Mouse (Mus musculus) neural tube, embryonic 12.5 days (tissue): ENCODE results near the gene Cspg4. TPM values are rescaled to one million over a fixed set of nuclear protein-coding genes. Genes with fewer than 3 reads are reported as not detected.
A peak's percentile ranks its signal among the peaks of the same experiment; 100 is the strongest.
"Not testable (repeated sequence)": the region's sequence is repeated elsewhere in the genome, so short reads cannot be mapped to it uniquely, and the experiment has no call there.

Source experiments
- ATAC-seq: fragments of 200-750 bp; cut with Nextera tagmentation; 2 replicates; pipeline ENCODE4 v1.8.0; 2017; ENCODE audit warnings: low read depth, mild to moderate bottlenecking, moderate TSS enrichment, moderate library complexity; ENCODE audit not compliant: low FRiP score
- H3K27ac ChIP-seq: fragments of 300-500 bp; sonication (generic); 2 replicates; pipeline ENCODE4 v1.5.1; 2016
- H3K27me3 ChIP-seq: fragments of 300-500 bp; sonication (generic); replicated peaks from 2 replicates; pipeline ENCODE4 v1.6.1; 2016; ENCODE audit warnings: mild to moderate bottlenecking
- H3K36me3 ChIP-seq: fragments of 300-500 bp; sonication (generic); 2 replicates; pipeline ENCODE4 v1.6.1; 2016; ENCODE audit warnings: mild to moderate bottlenecking
- H3K4me1 ChIP-seq: fragments of 300-500 bp; sonication (generic); 2 replicates; pipeline ENCODE4 v1.6.1; 2016
- H3K4me2 ChIP-seq: fragments of 300-500 bp; sonication (generic); replicated peaks from 2 replicates; pipeline ENCODE4 v1.6.1; 2016; ENCODE audit warnings: mild to moderate bottlenecking
- H3K4me3 ChIP-seq: fragments of 300-500 bp; sonication (generic); 2 replicates; pipeline ENCODE4 v1.5.1; 2016
- H3K9ac ChIP-seq: fragments of 300-500 bp; sonication (generic); 2 replicates; pipeline ENCODE4 v1.6.1; 2016; ENCODE audit warnings: mild to moderate bottlenecking
- H3K9me3 ChIP-seq: fragments of 300-500 bp; sonication (generic); 2 replicates; pipeline ENCODE4 v1.6.1; 2016; ENCODE audit warnings: mild to moderate bottlenecking
- WGBS: fragments of 180-500 bp; shearing (Covaris S2); methylation state at CpG from one replicate; pipeline ENCODE4 v1.1.7; 2016; 5-methylcytosine and 5-hydroxymethylcytosine counted together
- polyA plus RNA-seq: library from polyadenylated mRNA; unstranded; fragments of >200 nt; fragmentation: Nextera tagmentation; extraction: Ambion mirVana; gene quantifications from 2 replicates; pipeline ENCODE4 v1.2.1, GENCODE M21; 2016

Cspg4 gene
- polyA plus RNA-seq, 1 experiment from 2014 or later = 5.3 TPM

DNA sequence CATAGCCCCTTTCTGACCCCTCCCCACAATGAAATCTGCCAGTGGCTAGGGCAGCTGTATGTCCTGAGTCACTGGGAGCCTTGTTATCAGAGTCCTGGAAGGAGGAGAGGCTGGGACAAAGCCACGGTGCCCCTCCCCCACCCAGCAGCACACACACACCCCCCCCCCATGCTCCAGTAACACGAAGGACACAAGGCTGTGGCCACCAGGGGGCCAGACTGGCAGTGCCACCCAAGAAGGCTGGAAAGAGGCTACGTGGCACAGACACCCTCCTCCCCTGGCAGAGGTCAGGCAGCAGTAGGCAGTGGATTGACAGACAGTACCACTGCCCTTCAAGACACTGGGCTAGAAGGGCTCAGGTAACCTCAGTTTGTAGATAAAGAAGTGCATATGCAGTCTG, 29.2 kb downstream of the Cspg4 start:
- no peaks in the 10 kb centered on the region for H3K36me3 ChIP-seq
- no peak overlapping the region for H3K27ac ChIP-seq
- H3K9me3 ChIP-seq = no peaks in the 10 kb centered on the region
- 23% methylated on average over 3 of the region's 3 CpGs for WGBS
- H3K27me3 ChIP-seq = 0 out of 2 replicates have a peak, but pooled peaks cover 3% of the 10 kb centered on the region
- 0 out of 2 replicates have a peak, but pooled peaks have one; percentile 10 for ATAC-seq
- no peak overlapping the region for H3K4me2 ChIP-seq
- no peak overlapping the region for H3K4me3 ChIP-seq
- H3K4me1 ChIP-seq = peaks cover 17% of the 10 kb centered on the region
- no peak overlapping the region for H3K9ac ChIP-seq

DNA sequence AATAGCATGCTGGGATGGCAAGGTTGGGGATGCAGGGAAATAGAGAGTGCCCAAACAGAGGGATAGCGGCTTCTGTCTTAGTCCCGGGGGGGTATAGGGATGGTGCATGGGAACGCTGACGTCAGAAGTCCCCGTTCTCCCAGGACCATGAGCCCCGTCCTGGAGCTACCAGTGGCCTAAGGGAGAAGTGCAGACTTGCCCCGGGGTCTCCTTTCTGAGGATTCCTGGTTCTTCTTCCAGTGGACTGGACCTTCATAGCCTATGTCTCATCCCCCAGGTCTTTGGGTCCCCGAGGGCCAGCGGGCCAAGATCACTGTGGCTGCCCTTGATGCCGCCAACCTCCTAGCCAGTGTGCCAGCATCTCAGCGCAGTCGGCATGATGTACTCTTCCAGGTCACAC, 31.9 kb downstream of the Cspg4 start:
- Histone ChIP-seq H3K4me1 (peaks cover 15% of the 10 kb centered on the region), H3K4me3 (no peak overlapping the region), H3K27me3 (no peaks in the 10 kb centered on the region), H3K9ac (no peak overlapping the region), H3K27ac (no peak overlapping the region), H3K36me3 (no peaks in the 10 kb centered on the region), H3K4me2 (no peak overlapping the region), H3K9me3 (no peaks in the 10 kb centered on the region)
- no peak for ATAC-seq
- WGBS = 94% methylated on average over 12 of the region's 12 CpGs

- ATAC-seq = no peak
- Histone ChIP-seq H3K9ac (no peak overlapping the region), H3K27me3 (no peaks in the 10 kb centered on the region), H3K36me3 (no peaks in the 10 kb centered on the region), H3K4me2 (no peak overlapping the region), H3K27ac (no peak overlapping the region), H3K9me3 (no peaks in the 10 kb centered on the region), H3K4me3 (no peak overlapping the region), H3K4me1 (peaks cover 4% of the 10 kb centered on the region; the same call in 1 of the 2 replicates)
- WGBS = 62% methylated on average over 11 of the region's 11 CpGs
Measured at GRCm38 (mm10) chr9:56899409-56899808, 34.6 kb downstream of the Cspg4 start.

GRCm38 (mm10) chr9:56900060-56900459, 35.2 kb downstream of the Cspg4 start:
- Histone ChIP-seq H3K9me3 (no peaks in the 10 kb centered on the region), H3K36me3 (no peaks in the 10 kb centered on the region), H3K4me3 (no peak overlapping the region), H3K9ac (no peak overlapping the region), H3K4me2 (no peak overlapping the region), H3K27me3 (no peaks in the 10 kb centered on the region), H3K27ac (no peak overlapping the region), H3K4me1 (peaks cover 4% of the 10 kb centered on the region; the same call in 1 of the 2 replicates)
- ATAC-seq = no peak

DNA sequence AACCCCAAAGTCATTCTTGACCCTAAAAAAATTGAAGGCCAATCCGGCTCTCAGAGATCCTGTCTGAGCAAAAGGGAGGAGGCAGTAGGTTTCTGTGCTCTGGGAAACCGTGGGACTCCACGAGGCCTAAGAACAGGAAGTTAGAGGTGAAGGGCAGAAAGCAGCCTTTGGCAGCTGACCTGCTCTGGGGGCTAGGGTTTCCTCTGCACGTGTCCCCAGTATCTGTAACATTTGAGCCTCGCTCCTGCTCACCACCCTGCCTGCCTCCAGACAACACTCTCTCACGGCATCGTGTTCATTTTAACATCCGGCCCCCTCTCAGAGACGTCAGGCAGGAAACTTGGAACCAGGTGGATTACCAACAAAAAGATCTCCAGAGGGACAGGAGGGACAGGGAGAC, 35.7 kb downstream of the Cspg4 start:
- Histone ChIP-seq H3K4me3 (no peak overlapping the region), H3K9me3 (no peaks in the 10 kb centered on the region), H3K36me3 (no peaks in the 10 kb centered on the region), H3K27me3 (no peaks in the 10 kb centered on the region), H3K9ac (no peak overlapping the region), H3K27ac (no peak overlapping the region), H3K4me1 (peaks cover 4% of the 10 kb centered on the region; the same call in 1 of the 2 replicates), H3K4me2 (no peak overlapping the region)
- no peak for ATAC-seq
- 65% methylated on average over 9 of the region's 9 CpGs for WGBS

GRCm38 (mm10) chr9:56901187-56901586, 36.4 kb downstream of the Cspg4 start:
- 76% methylated on average over 8 of the region's 8 CpGs for WGBS

GRCm38 (mm10) chr9:56903662-56904061, 38.8 kb downstream of the Cspg4 start:
- H3K9me3 ChIP-seq = no peaks in the 10 kb centered on the region
- no peak overlapping the region for H3K27ac ChIP-seq
- H3K4me3 ChIP-seq = no peak overlapping the region
- H3K27me3 ChIP-seq = no peaks in the 10 kb centered on the region
- no peak overlapping the region for H3K9ac ChIP-seq
- ATAC-seq = no peak
- H3K36me3 ChIP-seq = no peaks in the 10 kb centered on the region
- WGBS = 77% methylated on average over 3 of the region's 3 CpGs
- H3K4me1 ChIP-seq = peaks cover 4% of the 10 kb centered on the region; the same call in 1 of the 2 replicates
- H3K4me2 ChIP-seq = no peak overlapping the region

More at GRCm38 (mm10) chr9:56901187-56901586, 36.4 kb downstream of the Cspg4 start:
- no peak overlapping the region for H3K27ac ChIP-seq
- H3K9ac ChIP-seq = no peak overlapping the region
- H3K4me1 ChIP-seq = peaks cover 4% of the 10 kb centered on the region; the same call in 1 of the 2 replicates
- no peaks in the 10 kb centered on the region for H3K36me3 ChIP-seq
- no peaks in the 10 kb centered on the region for H3K9me3 ChIP-seq
- no peak overlapping the region for H3K4me2 ChIP-seq
- H3K27me3 ChIP-seq = no peaks in the 10 kb centered on the region
- H3K4me3 ChIP-seq = no peak overlapping the region
- no peak for ATAC-seq

- Histone ChIP-seq H3K4me3 (no peak overlapping the region), H3K27ac (no peak overlapping the region), H3K27me3 (no peaks in the 10 kb centered on the region), H3K4me2 (no peak overlapping the region), H3K9ac (no peak overlapping the region), H3K4me1 (no peaks in the 10 kb centered on the region), H3K9me3 (no peaks in the 10 kb centered on the region), H3K36me3 (no peaks in the 10 kb centered on the region)
- no peak for ATAC-seq
- WGBS = 87% methylated on average over 9 of the region's 9 CpGs
Measured at GRCm38 (mm10) chr9:56907549-56907948, 42.7 kb downstream of the Cspg4 start.

- not testable (repeated sequence) for ATAC-seq, H3K4me1 ChIP-seq, H3K9me3 ChIP-seq, H3K36me3 ChIP-seq, H3K27ac ChIP-seq, H3K4me2 ChIP-seq, H3K9ac ChIP-seq, H3K27me3 ChIP-seq, H3K4me3 ChIP-seq
- 46% methylated on average over 4 of the region's 4 CpGs for WGBS
Measured at GRCm38 (mm10) chr9:56909991-56910390, 45.2 kb downstream of the Cspg4 start.

DNA sequence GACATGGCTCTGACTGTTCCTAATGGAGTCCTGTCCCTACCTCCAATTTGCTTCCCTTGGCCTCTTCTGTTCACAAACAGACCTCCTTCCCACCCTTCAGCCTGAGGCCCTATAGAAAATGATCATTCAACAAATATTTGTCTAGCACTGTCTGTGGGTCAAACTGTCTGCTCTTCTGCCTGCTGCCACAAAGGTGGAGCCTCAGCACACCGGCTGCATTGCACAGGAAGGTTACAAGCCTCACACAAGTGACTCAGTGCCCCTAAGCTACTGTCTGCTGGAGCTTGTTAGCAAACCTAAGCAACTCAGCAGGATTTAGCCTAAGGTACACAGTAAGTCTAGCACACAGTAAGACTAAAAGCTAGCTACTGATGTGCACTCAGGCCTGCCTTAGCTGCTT, 46.2 kb downstream of the Cspg4 start:
- H3K27ac ChIP-seq = no peak overlapping the region
- 74% methylated on average over 1 of the region's 1 CpGs for WGBS

DNA sequence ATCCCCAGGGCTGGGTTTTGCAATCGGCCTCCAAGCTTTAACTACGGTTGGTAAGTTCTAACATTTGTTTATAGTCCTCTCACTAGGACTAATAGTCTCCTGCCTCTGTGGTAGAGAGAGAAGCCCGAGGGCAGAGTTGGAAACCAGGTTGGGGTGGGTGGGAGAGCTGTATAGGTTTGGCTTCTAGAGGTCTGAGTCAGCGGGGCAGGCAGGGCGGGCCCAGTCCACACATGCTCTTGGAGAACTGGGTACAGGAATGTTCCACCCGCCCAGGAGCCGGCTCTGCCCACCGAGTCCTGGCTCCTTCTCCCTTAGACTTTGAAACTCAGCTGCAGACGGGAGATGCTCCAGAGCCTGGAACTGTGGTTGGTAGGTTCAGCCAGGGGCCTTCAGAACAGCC, 49.2 kb downstream of the Cspg4 start:
- Histone ChIP-seq H3K4me3 (no peak overlapping the region), H3K4me1 (no peaks in the 10 kb centered on the region), H3K9me3 (no peaks in the 10 kb centered on the region), H3K36me3 (peaks cover 21% of the 10 kb centered on the region), H3K4me2 (no peak overlapping the region), H3K27me3 (no peaks in the 10 kb centered on the region), H3K9ac (no peak overlapping the region), H3K27ac (no peak overlapping the region)
- whole genome bisulfite sequencing = 86% methylated on average over 9 of the region's 9 CpGs
- ATAC-seq = no peak

More for the DNA sequence above, 46.2 kb downstream of the Cspg4 start:
- Histone ChIP-seq H3K9me3 (no peaks in the 10 kb centered on the region), H3K27me3 (no peaks in the 10 kb centered on the region), H3K4me3 (no peak overlapping the region), H3K4me2 (no peak overlapping the region), H3K4me1 (no peaks in the 10 kb centered on the region), H3K9ac (no peak overlapping the region), H3K36me3 (0 out of 2 replicates have a peak, but pooled peaks cover 3% of the 10 kb centered on the region)
- ATAC-seq = no peak

GRCm38 (mm10) chr9:56915116-56915515, 50.3 kb downstream of the Cspg4 start:
- H3K9me3 ChIP-seq = no peaks in the 10 kb centered on the region
- H3K4me1 ChIP-seq = no peaks in the 10 kb centered on the region
- H3K27ac ChIP-seq = no peak overlapping the region
- WGBS = 79% methylated on average over 1 of the region's 1 CpGs
- no peak overlapping the region for H3K4me3 ChIP-seq
- no peak overlapping the region for H3K4me2 ChIP-seq
- H3K27me3 ChIP-seq = no peaks in the 10 kb centered on the region
- H3K36me3 ChIP-seq = peaks cover 21% of the 10 kb centered on the region
- ATAC-seq = no peak
- no peak overlapping the region for H3K9ac ChIP-seq

- Histone ChIP-seq H3K36me3 (peaks cover 21% of the 10 kb centered on the region), H3K4me3 (no peak overlapping the region)
- 86% methylated on average over 5 of the region's 5 CpGs for WGBS
Measured at GRCm38 (mm10) chr9:56915695-56916410, 51.0 kb downstream of the Cspg4 start.

More at GRCm38 (mm10) chr9:56915695-56916410, 51.0 kb downstream of the Cspg4 start:
- no peak overlapping the region for H3K9ac ChIP-seq
- no peak for ATAC-seq
- no peak overlapping the region for H3K4me2 ChIP-seq
- H3K4me1 ChIP-seq = no peaks in the 10 kb centered on the region
- H3K27ac ChIP-seq = no peak overlapping the region
- no peaks in the 10 kb centered on the region for H3K9me3 ChIP-seq
- no peaks in the 10 kb centered on the region for H3K27me3 ChIP-seq
